Mouse (Mus musculus): ENCODE data around the gene Nos3.

The Nos3 gene

DNA sequence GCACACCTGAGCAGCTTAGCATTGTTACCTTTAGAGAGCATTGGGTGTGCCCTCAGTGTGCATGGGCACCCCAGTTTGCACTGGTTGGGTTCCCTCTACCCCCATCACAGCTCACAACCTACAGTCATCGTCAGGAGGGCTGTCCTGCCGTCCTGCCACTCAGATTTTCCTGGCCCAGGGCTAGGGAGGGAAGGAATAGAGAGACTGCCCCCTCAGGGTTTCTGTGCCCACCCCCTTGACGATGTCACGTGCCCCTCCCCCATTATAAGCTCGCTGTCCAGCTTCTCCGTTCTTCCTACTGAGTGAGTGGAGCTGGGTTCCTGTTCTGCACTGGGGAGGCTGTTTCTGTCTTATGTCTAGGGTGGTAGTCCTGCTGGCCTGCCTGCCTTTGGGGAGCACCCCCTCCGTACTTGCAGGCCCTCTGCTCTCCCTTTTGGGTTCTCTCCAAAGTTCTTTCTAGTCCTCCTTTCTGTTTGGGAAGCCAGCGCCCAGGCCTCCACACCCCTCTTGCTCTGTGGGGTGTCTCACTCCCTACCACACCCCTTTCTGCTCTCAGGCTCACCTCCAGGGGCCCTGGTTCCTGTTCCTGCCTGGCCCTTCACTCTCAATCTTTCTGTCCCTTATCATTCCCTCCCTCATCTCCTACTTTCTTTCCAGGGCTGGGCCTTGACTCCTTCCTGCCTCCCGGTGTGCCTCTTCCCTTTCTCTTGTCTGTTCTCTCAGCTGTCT, 62.1 kb downstream of the Nos3 start:
- no peak for DNase-seq (ENCODE audit: low spot score in 2 of 2)

DNA sequence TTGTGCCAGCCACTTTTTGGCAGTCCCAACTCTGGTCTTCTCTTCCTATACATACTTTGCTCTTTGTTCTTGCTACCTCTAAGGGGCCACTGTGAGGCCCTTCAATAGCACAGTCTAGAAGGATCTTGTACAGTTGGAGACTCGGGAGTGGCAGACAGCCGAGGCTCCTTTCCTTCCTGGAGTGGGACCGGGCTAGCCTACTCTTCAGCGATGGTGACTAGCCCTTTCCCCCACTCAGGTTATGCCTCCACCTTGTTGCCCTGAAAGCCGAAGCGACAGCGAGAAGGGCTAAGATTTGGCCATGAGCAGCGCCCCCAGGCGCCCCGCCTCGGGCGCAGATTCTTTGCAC, 62.6 kb downstream of the Nos3 start:
- no peak for DNase-seq (ENCODE audit: low spot score in 2 of 2)

DNA sequence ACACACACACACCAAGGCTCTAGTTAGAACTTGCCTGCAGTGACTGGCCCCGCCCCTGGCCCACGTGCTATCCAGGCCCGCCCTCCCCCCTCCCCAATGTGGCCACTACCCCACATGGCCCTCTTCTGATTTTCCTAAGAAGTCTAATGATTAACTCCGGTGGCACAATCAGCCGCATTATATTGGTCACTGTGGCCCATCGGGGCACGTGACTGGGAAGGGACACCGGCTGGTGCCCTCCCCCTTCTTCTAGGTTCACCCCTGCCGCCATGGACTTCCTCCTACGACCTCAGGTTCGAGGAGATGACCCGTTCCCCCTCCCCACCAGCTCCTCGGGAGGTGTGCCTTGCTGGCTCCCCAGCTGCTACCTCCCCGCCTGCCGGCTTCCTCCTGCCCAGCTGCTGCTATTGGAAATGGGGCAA, 63.4 kb downstream of the Nos3 start:
- DNase-seq (ENCODE audit: low spot score in 2 of 2): no peak

DNA sequence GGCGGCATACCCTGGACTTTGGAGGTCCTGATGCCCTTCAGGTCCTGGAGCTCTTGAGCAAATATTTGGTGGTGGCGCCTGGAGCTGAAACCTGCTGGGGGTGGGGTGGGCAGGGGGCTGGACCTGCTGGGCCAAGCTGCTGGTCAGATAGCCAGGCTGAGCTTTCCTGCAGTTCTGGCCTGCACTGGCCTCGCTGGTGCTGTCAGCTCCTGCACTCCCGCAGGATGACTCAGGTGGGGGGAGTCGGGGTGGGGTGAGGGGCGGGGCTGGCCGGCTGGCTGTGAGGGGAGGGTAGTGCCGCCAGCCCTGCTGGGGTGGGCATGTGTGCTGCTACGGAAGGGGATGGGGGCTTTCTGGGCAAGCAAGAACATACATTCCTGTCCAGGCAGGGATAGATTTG, 64.0 kb downstream of the Nos3 start:
- DNase-seq (ENCODE audit: low spot score in 2 of 2): no peak

DNA sequence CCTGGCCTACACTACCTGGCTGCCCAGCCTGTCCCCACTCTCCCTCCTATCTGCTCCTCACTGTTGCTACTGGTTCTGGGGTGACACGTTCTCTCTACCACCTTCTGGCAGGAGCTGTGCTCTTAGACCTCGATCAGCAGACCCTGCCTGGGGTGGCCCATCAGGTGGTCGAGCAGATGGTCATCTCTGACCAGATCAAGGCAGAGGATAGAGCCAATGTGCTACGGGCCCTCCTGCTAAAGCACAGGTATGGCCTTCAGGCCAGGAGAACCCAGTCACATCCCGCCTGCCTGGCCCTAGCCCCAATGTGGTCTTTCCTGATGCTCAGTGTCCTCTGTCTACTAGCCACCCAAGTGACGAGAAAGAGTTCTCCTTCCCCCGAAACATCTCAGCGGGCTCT, 69.4 kb downstream of the Nos3 start:
- no peak for DNase-seq (ENCODE audit: low spot score in 2 of 2)
